Mouse (Mus musculus): ENCODE measurements around the gene Usp50. TPM values are rescaled to one million over a fixed set of nuclear protein-coding genes. Genes with fewer than 3 reads are reported as not detected.

The Usp50 gene
- 2.1 and 2.3 TPM in 2 replicates for polyA plus RNA-seq (2014; fragmentation: Nextera tagmentation; extraction: Ambion mirVana)

- Histone ChIP-seq H3K4me3 (ENCODE audit: low read depth, low read length) (no peak within 1 kb of the TSS), H3K36me3 (ENCODE audit: control insufficient read depth, insufficient read depth, low read length) (no peaks in the 10 kb centered on the region), H3K27me3 (ENCODE audit: control insufficient read depth, insufficient read depth, low read length) (no peaks in the 10 kb centered on the region), H3K4me2 (ENCODE audit: low read depth) (no peak within 1 kb of the TSS), H3K27ac (ENCODE audit: low read depth, low read length) (no peak within 1 kb of the TSS), H3K9me3 (ENCODE audit: control insufficient read depth, low read length) (no peaks in the 10 kb centered on the region), H3K9ac (ENCODE audit: low read length) (no peak within 1 kb of the TSS), H3K4me1 (ENCODE audit: control insufficient read depth, insufficient read depth, low read length) (no peaks in the 10 kb centered on the region)
- WGBS, result 65% methylated on average over 4 of the region's 4 CpGs
- DNase-seq (ENCODE audit: low spot score) (no peak), ATAC-seq (ENCODE audit: insufficient read depth, low FRiP score, low TSS enrichment) (no peak)
Measured at GRCm38 (mm10) chr2:126783370-126783769, at the start of gene Usp50. Usp50 (minus strand) TSS chr2:126783470.

- no peak for ATAC-seq (ENCODE audit: insufficient read depth, low FRiP score, low TSS enrichment)
- no peaks in the 10 kb centered on the region for H3K9me3 ChIP-seq (ENCODE audit: control insufficient read depth, low read length)
- H3K9ac ChIP-seq (ENCODE audit: low read length), result no peak overlapping the region
- DNase-seq (ENCODE audit: low spot score), result no peak
- H3K27ac ChIP-seq (ENCODE audit: low read depth, low read length), result no peak overlapping the region
- no peaks in the 10 kb centered on the region for H3K36me3 ChIP-seq (ENCODE audit: control insufficient read depth, insufficient read depth, low read length)
- H3K27me3 ChIP-seq (ENCODE audit: control insufficient read depth, insufficient read depth, low read length), result no peaks in the 10 kb centered on the region
- WGBS, result 85% methylated on average over 2 of the region's 2 CpGs
- H3K4me2 ChIP-seq (ENCODE audit: low read depth), result no peak overlapping the region
- no peak overlapping the region for H3K4me3 ChIP-seq (ENCODE audit: low read depth, low read length)
- H3K4me1 ChIP-seq (ENCODE audit: control insufficient read depth, insufficient read depth, low read length), result no peaks in the 10 kb centered on the region
Measured at GRCm38 (mm10) chr2:126817414-126817813, 34.1 kb upstream of the Usp50 start.

- no peaks in the 10 kb centered on the region for H3K4me1 ChIP-seq (ENCODE audit: control insufficient read depth, insufficient read depth, low read length)
- no peak for DNase-seq (ENCODE audit: low spot score)
- no peak overlapping the region for H3K27ac ChIP-seq (ENCODE audit: low read depth, low read length)
- H3K4me2 ChIP-seq (ENCODE audit: low read depth), result no peak overlapping the region
- 93% methylated on average over 4 of the region's 4 CpGs for WGBS
- no peak for ATAC-seq (ENCODE audit: insufficient read depth, low FRiP score, low TSS enrichment)
- no peak overlapping the region for H3K9ac ChIP-seq (ENCODE audit: low read length)
- H3K9me3 ChIP-seq (ENCODE audit: control insufficient read depth, low read length), result no peaks in the 10 kb centered on the region
- no peak overlapping the region for H3K4me3 ChIP-seq (ENCODE audit: low read depth, low read length)
- H3K36me3 ChIP-seq (ENCODE audit: control insufficient read depth, insufficient read depth, low read length), result no peaks in the 10 kb centered on the region
- no peaks in the 10 kb centered on the region for H3K27me3 ChIP-seq (ENCODE audit: control insufficient read depth, insufficient read depth, low read length)
Measured at GRCm38 (mm10) chr2:126816644-126817347, 33.5 kb upstream of the Usp50 start.

- 39% methylated on average over 1 of the region's 1 CpGs for WGBS
- Histone ChIP-seq H3K4me1 (ENCODE audit: control insufficient read depth, insufficient read depth, low read length) (no peaks in the 10 kb centered on the region), H3K4me2 (ENCODE audit: low read depth) (no peak overlapping the region), H3K9ac (ENCODE audit: low read length) (no peak overlapping the region), H3K4me3 (ENCODE audit: low read depth, low read length) (no peak overlapping the region), H3K9me3 (ENCODE audit: control insufficient read depth, low read length) (no peaks in the 10 kb centered on the region), H3K27ac (ENCODE audit: low read depth, low read length) (no peak overlapping the region), H3K27me3 (ENCODE audit: control insufficient read depth, insufficient read depth, low read length) (no peaks in the 10 kb centered on the region), H3K36me3 (ENCODE audit: control insufficient read depth, insufficient read depth, low read length) (no peaks in the 10 kb centered on the region)
- no peak for ATAC-seq (ENCODE audit: insufficient read depth, low FRiP score, low TSS enrichment)
- no peak for DNase-seq (ENCODE audit: low spot score)
Measured at GRCm38 (mm10) chr2:126815822-126816221, 32.6 kb upstream of the Usp50 start.

GRCm38 (mm10) chr2:126801980-126802379 lies 18.7 kb upstream of the Usp50 start:
- Histone ChIP-seq H3K4me1 (ENCODE audit: control insufficient read depth, insufficient read depth, low read length) (no peaks in the 10 kb centered on the region), H3K27ac (ENCODE audit: low read depth, low read length) (no peak overlapping the region), H3K36me3 (ENCODE audit: control insufficient read depth, insufficient read depth, low read length) (peaks cover 3% of the 10 kb centered on the region; the same call in 1 of the 2 replicates), H3K27me3 (ENCODE audit: control insufficient read depth, insufficient read depth, low read length) (no peaks in the 10 kb centered on the region), H3K9ac (ENCODE audit: low read length) (no peak overlapping the region), H3K4me3 (ENCODE audit: low read depth, low read length) (no peak overlapping the region), H3K9me3 (ENCODE audit: control insufficient read depth, low read length) (no peaks in the 10 kb centered on the region), H3K4me2 (ENCODE audit: low read depth) (no peak overlapping the region)
- ATAC-seq (ENCODE audit: insufficient read depth, low FRiP score, low TSS enrichment) (no peak), DNase-seq (ENCODE audit: low spot score) (no peak)
- whole genome bisulfite sequencing, result 93% methylated on average over 3 of the region's 3 CpGs

- H3K4me2 ChIP-seq (ENCODE audit: low read depth), result no peak overlapping the region
- H3K4me1 ChIP-seq (ENCODE audit: control insufficient read depth, insufficient read depth, low read length), result no peaks in the 10 kb centered on the region
- no peak overlapping the region for H3K9ac ChIP-seq (ENCODE audit: low read length)
- H3K9me3 ChIP-seq (ENCODE audit: control insufficient read depth, low read length), result no peaks in the 10 kb centered on the region
- H3K4me3 ChIP-seq (ENCODE audit: low read depth, low read length), result no peak overlapping the region
- no peak overlapping the region for H3K27ac ChIP-seq (ENCODE audit: low read depth, low read length)
- ATAC-seq (ENCODE audit: insufficient read depth, low FRiP score, low TSS enrichment) (no peak), DNase-seq (ENCODE audit: low spot score) (no peak)
- WGBS, result 88% methylated on average over 5 of the region's 5 CpGs
- peaks cover 3% of the 10 kb centered on the region; the same call in 1 of the 2 replicates for H3K36me3 ChIP-seq (ENCODE audit: control insufficient read depth, insufficient read depth, low read length)
- no peaks in the 10 kb centered on the region for H3K27me3 ChIP-seq (ENCODE audit: control insufficient read depth, insufficient read depth, low read length)
Measured at GRCm38 (mm10) chr2:126798455-126798854, 15.2 kb upstream of the Usp50 start.

GRCm38 (mm10) chr2:126795708-126796107 lies 12.4 kb upstream of the Usp50 start:
- no peak for ATAC-seq (ENCODE audit: insufficient read depth, low FRiP score, low TSS enrichment)
- no peak overlapping the region for H3K4me3 ChIP-seq (ENCODE audit: low read depth, low read length)
- H3K27ac ChIP-seq (ENCODE audit: low read depth, low read length), result no peak overlapping the region
- H3K4me1 ChIP-seq (ENCODE audit: control insufficient read depth, insufficient read depth, low read length), result no peaks in the 10 kb centered on the region
- DNase-seq (ENCODE audit: low spot score), result no peak
- H3K27me3 ChIP-seq (ENCODE audit: control insufficient read depth, insufficient read depth, low read length), result no peaks in the 10 kb centered on the region
- H3K9me3 ChIP-seq (ENCODE audit: control insufficient read depth, low read length), result no peaks in the 10 kb centered on the region
- 90% methylated on average over 3 of the region's 3 CpGs for WGBS
- H3K36me3 ChIP-seq (ENCODE audit: control insufficient read depth, insufficient read depth, low read length), result peaks cover 7% of the 10 kb centered on the region; the same call in 1 of the 2 replicates
- no peak overlapping the region for H3K9ac ChIP-seq (ENCODE audit: low read length)
- H3K4me2 ChIP-seq (ENCODE audit: low read depth), result no peak overlapping the region

GRCm38 (mm10) chr2:126792611-126793010 lies 9.3 kb upstream of the Usp50 start:
- no peaks in the 10 kb centered on the region for H3K27me3 ChIP-seq (ENCODE audit: control insufficient read depth, insufficient read depth, low read length)
- H3K36me3 ChIP-seq (ENCODE audit: control insufficient read depth, insufficient read depth, low read length), result peaks cover 7% of the 10 kb centered on the region; the same call in 1 of the 2 replicates
- ATAC-seq (ENCODE audit: insufficient read depth, low FRiP score, low TSS enrichment), result no peak

GRCm38 (mm10) chr2:126787721-126788342 lies 4.6 kb upstream of the Usp50 start:
- Histone ChIP-seq H3K4me3 (ENCODE audit: low read depth, low read length) (no peak overlapping the region), H3K27ac (ENCODE audit: low read depth, low read length) (no peak overlapping the region), H3K36me3 (ENCODE audit: control insufficient read depth, insufficient read depth, low read length) (peaks cover 5% of the 10 kb centered on the region; the same call in 1 of the 2 replicates), H3K9me3 (ENCODE audit: control insufficient read depth, low read length) (no peaks in the 10 kb centered on the region), H3K4me2 (ENCODE audit: low read depth) (no peak overlapping the region), H3K4me1 (ENCODE audit: control insufficient read depth, insufficient read depth, low read length) (no peaks in the 10 kb centered on the region), H3K27me3 (ENCODE audit: control insufficient read depth, insufficient read depth, low read length) (no peaks in the 10 kb centered on the region), H3K9ac (ENCODE audit: low read length) (no peak overlapping the region)
- DNase-seq (ENCODE audit: low spot score) (no peak), ATAC-seq (ENCODE audit: insufficient read depth, low FRiP score, low TSS enrichment) (no peak)
- 61% methylated on average over 9 of the region's 9 CpGs for whole genome bisulfite sequencing

More at GRCm38 (mm10) chr2:126792611-126793010, 9.3 kb upstream of the Usp50 start:
- no peaks in the 10 kb centered on the region for H3K4me1 ChIP-seq (ENCODE audit: control insufficient read depth, insufficient read depth, low read length)
- no peak overlapping the region for H3K4me3 ChIP-seq (ENCODE audit: low read depth, low read length)
- H3K4me2 ChIP-seq (ENCODE audit: low read depth), result no peak overlapping the region
- no peaks in the 10 kb centered on the region for H3K9me3 ChIP-seq (ENCODE audit: control insufficient read depth, low read length)
- no peak overlapping the region for H3K9ac ChIP-seq (ENCODE audit: low read length)
- 83% methylated on average over 5 of the region's 5 CpGs for WGBS
- DNase-seq (ENCODE audit: low spot score), result no peak
- H3K27ac ChIP-seq (ENCODE audit: low read depth, low read length), result no peak overlapping the region

All from neural tube, embryonic 11.5 days (tissue).